Mouse (Mus musculus) ovary, adult 18-20 months (tissue): ENCODE results near the gene Zfpm1.
"Not testable (repeated sequence)": the region's sequence is repeated elsewhere in the genome, so short reads cannot be mapped to it uniquely, and the experiment has no call there.

Experiments
- DNase-seq: peaks from one replicate; pipeline ENCODE4 v3.0.0; 2022; ENCODE audit warnings: low spot score, mixed read lengths

Gene Zfpm1

DNA sequence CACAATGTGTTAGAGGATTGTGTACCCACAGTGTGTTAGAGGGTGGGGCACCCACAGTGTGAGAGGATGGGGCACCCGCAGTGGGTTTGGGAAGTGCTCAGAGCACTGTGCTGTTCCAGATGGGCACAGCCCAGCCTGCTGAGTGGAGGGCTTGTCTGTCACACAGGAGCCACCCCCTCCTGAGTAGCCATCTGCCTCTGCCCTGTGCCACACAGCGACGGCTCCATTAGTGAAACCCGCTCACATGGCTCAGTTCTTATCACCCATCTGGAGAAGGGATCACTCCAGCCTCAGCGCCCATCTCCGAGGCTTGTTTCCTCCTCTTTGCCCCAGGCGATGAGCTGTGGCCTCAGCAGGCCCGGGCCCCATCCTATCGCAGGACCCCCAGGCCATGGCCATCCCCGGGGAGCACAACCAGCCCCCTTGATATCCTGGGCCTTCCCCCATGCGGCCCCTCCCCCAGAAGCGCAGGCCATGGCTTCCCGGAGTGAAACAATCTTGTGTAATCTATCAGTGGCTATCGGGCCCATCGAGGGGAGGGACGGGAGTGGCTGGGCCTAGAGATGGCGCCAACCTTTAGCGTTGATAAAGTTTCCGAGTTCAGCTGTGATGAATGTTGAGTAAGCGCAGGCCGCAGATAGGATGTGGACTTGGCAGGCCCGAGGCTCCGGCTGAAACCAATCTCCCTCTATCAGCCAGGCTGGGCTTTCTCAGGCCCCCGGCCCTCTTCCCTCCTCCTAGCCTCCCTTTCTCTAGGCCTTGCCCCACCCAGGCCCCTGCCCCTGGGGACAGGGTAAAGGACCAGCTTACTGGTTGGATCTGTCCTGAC lies 14.4 kb downstream of the Zfpm1 start:
- DNase-seq = no peak

DNA sequence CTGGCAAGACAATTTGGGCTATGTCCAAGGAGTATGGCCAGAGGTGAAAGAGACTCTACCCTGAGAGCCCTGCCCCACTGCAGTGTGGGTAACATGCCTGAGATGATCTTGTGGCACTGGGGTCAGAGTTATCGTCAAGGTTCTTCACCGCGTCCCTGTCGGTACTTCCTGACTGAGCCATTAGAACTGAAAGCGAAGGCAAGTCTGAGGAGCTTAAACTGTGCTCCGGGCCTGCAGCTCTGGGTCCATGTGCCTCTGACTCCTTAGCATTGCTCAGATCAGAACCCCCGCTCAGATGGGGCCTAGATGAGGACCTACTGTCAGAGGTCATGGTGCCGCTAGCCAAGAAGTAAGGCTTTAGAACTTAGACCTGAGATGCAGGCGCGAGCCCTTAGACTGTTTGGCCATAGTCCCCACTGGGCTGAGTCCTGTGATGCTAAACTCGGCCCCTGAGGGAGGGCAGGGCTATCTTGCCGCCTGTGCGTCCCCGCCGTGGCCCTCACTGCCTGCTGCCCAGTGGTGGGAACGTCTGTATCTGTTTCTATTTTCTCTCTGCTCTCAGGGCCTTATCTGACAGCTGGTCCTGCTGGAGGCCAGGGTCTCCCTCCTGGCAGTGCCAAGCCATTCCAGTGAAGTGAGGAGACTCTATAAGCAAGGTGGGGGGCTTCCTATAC lies 17.8 kb downstream of the Zfpm1 start:
- DNase-seq = no peak

DNA sequence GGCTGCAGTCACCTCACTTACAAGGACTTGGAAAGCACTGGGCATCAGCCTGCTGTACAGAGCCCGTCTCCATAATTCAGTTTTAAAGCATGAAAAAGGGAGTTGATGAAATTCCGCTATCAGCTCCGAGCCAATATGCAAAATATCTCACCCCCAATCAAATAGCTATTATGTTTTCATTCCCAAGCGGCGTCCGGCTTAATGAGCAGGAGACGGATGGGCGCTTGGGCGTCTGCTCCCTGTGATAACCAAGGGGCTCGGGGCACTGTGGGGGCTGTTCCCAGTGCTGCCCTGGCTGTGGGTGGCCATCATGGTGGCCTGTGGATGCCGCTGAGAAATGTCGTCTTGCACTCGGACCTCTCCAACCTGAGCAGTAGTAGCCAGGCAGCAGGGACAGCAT lies 19.1 kb downstream of the Zfpm1 start:
- no peak for DNase-seq

DNA sequence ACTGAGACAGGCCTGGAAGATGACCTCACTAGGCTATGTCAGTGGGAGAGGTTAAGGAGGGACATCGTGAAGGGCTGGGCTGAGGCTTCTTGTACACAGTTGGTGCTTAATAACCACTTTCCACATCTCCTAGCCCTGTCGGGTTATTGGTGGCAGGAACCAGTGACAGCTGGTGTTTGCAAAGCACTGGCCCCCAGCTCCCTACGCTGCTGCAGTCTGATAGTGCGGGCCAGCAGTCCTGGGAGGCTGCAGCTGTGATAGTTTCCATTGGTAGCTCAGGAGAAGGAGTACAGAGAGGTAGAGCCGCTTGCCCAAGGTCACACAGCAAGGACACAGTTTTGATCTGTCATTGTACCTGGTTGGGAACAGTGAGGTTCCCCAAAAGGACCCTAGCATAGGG lies 19.9 kb downstream of the Zfpm1 start:
- DNase-seq = no peak

DNA sequence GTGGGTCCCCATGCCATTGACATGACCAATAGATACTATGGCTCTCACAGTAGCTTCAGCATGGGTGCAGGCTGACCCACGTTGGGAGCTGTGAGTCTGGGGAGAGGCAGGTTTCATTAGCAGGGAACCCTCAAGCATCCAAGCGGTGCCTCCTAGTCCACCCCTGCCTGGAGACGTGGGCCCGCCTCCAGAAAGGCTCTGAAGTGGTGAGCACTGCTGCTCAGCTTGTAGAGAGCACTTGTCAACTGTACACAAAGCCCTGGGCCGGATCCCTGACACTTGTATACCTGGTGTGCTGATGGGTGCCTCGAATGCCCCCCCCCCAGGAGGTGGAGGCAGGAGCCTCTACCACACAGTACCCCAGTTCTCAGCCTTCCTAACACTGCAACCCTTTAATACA lies 21.5 kb downstream of the Zfpm1 start:
- DNase-seq = no peak

DNA sequence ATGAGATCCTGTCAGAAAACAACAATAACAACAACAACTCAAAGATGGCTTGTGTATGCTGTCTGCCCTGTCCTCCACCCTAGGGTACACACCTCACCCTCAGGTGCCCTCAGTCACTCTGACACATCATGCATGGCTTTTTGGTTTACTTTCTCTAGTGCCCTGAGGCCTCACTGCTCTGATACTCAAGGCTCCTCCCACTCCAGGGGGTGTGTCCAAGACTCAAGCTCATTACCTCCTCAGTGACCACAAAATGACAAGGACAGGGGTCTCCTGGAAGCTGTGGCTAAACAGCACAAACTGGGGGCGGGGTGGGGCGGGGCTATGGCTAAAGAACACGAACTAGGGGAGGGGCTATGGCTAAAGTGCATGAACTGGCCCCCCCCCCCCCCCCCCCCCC lies 22.1 kb downstream of the Zfpm1 start:
- DNase-seq = no peak

DNA sequence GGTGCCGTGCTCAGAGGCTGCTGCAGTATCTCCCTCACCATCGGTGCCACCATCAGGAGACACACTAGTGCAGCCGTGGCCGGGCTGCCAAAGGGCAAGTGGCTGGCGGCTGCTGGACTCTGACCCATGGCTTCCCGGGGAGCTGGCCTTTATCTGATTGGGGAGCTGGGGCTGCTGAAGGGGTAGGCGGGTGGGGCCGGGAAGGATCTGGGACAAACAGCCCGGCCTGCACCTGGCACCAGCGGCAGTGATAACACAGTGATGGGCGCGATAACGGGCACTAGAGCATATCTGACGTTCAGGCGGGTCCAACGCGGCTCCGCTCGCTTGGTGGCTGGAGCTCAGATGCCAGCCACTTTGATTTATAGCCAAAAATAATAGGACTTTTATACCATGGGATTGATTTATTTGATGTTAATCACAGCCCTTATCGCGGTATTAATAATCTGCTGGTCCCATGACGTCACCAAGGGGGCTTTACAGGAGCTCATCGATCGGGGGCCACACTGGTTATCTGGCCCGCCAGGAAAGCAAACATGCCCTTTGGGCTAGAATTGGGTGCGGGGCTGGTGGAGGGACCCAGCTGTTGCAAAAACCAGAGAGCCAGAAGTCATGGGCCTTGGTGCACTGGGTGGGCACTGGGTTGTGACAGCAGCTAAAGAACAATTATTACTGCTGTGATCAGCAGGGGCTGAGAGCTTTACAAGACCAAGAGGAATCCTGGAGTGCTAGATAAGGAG lies 24.9 kb downstream of the Zfpm1 start:
- no peak for DNase-seq

DNA sequence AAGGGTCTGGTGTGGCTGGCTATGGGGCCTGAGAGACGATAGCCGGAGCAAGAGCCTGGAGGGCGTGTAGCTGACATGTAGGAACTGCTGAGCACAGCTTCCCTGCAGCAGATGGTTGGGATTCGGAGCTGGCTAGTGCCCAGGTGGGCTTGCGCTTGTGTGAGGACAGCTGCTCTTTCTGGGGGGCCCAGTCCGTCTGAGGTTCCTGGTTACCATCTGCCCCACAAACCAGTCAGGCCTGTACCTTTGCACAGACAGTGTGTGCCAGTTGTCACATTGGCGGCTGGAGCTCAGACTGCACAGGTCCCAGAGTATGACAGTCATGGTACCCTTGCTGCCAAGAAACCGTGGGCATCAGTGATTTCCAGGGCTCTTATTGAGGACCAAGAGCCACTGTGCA lies 25.9 kb downstream of the Zfpm1 start:
- no peak for DNase-seq

DNA sequence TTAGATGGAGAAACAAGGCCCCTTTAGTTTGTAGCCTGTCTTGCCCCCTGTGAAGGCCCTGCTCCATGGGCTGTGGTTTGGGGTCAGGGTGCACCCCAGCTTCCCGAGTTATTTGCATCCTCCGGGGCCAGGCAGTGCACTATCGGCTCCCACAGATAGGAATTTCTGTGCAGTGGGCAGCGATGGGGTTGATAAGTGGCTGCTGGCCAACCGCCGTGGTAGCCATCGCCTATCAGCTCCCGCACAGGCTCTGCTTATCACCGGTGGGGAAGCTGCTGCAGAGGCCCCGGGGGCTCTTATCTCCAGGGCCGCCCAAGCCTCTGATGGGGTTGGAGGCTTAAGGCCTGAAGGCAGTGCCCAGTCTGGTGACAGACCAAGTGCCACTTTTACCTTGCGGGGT lies 27.3 kb downstream of the Zfpm1 start:
- DNase-seq = no peak

DNA sequence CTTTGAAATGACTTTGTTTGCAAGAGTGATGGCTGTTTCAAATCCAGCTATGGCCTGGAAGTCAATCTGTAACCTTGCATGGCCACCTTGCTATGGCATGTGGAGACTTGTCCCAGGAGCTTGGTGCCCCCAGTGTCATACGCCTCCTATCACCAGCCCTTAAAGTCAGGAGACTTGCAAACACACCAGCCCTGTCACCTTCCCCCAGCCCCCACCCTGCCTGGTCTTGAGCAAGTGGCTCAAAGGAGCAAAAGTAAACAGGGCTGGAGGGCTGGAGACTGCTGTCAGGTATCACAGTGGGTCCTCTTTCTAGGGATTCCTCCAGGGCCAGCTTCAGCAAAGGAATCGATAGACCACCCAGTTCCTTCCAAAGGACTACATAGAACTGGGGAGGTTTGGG lies 29.2 kb downstream of the Zfpm1 start:
- no peak for DNase-seq

DNA sequence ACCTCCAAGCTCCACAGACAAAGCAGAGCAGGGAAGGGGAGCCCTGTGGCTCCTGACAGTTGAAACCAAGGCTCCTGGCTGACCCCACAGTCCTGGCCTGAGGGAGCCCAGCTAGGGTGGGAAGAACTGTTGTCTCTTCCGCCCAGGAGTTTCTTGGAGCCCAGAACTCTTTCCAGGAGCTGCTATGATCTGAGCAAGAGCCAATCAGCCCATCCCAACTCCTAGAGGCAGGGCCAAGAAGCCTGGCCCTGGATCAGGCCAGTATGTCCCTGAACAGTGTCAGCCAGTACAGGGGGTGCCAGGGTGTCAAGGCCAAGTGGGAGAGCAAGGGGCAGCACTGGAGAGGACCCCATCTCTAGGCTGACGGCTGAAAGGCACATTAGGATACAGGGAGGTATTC lies 30.6 kb downstream of the Zfpm1 start:
- no peak for DNase-seq

DNA sequence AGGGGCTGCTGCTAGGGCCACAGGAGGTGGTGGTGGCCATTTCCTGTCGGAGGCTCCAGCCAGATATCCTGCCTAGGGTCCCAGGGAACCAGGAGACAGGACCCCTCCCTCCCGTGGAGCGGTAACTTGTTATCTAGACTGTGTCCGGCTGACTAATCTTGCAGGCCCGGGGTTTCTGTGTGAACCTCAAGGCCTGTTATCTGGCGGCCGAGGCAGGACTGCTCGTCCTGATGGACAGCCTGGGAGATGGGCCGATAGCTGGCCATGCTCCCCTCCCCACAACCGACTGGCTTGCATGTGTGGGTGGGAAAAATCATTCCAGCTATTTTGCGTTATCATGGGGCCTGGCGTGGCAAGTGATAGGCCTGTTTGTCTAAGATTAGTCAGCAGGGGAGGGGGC lies 31.4 kb downstream of the Zfpm1 start:
- DNase-seq = no peak

DNA sequence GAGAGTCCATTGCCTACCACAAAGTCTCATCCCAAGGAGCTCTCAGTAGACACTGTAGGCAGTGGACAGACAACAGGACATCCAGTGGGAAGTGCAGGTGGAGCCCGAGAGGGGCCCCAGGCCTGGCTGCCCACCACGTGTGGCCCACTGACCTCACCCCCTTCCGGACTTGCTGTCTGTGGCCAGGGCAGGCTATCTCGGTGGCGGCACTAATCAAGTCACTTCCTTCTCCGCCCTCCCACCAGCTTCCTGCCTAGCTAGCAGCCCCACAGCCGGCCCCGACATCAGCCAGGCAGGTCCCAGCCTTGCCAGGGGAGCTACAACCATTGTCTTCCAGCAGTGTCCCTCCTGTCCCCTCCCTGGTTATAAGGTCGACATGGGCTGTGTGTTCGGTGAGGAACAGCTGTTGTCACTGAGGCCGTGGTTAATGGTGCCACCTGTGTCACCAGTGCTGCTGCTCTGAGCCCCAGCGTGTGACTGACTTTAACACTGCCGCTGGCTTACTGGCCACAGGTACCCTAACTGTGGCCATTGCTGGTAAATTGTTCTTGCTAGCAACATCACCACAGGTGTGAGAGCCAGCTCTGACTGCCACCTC lies 33.1 kb downstream of the Zfpm1 start:
- no peak for DNase-seq

DNA sequence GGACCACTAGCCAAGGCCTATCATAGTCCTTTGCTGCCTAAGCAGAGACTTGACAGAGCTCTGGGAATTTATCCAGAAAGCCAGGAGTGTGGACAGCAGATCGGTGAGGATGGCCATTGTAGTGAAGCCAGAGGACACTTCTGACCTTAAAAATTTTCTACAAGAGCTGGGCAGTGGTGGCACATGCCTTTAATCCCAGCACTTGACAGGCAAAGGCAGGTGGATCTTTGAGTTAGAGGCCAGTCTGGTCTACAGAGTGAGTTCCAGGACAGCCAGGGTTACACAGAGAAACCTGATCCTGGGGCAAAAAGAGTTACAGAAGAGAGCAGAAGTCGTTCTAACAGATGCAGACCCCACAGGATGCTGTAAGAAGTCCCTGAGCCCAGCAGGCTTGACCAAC lies 34.5 kb downstream of the Zfpm1 start:
- no peak for DNase-seq

DNA sequence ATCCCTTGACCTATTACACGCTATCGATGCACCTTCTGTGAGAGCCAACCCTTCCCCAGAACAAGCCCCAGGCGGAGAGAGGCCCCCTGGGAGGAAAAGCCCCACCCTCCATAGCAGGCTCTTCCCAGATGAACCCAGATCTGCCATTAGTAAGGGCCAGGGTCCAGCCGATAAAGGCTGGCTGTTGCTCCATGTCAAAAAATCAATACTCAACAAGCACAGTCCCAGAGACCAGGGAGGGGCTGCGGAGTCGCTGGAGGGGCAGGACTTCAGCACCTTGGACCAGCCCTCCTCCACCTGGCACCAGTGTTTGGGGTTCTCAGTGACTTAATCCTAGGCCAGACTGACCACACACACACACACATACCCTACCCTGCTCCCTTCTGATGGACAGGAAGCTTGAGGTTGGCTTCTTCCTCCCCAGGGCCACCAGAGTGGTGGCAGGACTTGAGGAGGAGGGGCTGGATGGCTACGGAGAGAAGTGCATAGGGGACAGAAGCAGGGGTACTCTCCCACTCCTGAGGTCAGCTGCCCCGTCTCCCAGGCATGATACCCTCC lies 36.1 kb downstream of the Zfpm1 start:
- no peak for DNase-seq

DNA sequence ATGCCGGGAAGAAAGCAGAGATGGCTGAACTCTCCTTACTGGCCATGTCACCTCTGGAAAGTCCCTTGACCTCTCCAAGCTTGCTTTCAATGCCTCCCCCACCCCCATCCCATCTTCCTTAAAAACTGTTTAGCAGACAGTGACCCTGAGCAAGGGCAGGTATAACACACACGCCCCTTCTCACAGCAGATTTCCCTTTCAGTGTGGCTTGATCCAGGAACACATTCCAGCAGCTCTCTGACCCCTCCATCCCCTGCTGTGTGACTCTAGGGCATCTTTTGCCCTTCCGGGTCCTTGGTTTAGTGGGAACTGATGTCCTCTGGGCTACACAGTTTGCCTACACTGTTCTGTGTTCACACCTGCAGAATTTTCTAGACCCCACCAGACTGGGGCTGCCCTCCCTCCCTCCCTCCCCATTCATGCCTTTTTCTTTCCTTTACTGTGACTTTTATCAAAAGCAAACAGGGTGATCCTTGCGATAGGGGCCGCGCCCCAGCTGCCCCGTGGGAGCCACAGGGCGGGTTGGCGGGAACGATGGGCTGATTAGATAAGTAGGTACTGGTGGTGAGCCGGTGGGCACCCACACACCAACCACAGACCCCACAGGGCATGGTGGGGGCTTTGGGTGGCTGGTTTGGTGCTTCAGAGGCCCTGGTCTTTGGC lies 37.2 kb downstream of the Zfpm1 start:
- DNase-seq = no peak

DNA sequence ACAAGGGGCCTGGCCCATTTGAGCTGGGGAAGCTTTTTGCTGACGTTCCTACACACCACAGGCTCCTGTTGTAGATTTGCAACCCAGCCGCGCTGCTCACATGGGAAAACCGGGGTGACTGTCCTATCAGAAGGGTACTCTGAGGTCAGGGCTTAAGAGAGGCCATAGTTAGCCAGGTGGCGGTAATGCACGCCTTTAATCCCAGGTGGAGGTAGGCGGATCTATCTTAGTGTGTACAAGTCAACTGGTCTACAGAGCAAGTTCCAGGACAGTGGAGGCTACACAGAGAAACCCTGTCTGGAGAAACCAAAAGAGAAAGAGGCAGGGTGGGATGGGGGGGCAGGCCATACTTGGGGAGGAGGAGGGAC lies 37.8 kb downstream of the Zfpm1 start:
- DNase-seq = no peak

DNA sequence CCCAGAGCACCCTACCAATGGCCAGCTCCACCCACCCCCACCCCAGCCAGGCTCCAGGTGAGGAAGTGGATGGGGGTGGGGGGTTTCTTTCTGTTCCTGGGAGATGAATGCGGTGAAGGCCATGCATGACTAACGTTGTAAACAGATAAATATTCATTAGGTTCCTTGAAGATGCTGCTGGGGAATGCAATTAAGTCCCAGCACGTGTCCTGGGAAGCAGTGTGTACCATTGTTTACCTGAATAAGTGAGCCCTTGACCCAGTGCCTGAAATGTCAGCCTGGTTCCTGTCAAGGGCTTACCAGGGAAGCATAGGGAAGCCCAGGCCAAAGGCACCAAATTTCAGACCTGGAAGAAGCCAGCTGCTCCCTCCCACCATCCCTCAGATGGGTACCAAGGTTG lies 38.6 kb downstream of the Zfpm1 start:
- no peak for DNase-seq

DNA sequence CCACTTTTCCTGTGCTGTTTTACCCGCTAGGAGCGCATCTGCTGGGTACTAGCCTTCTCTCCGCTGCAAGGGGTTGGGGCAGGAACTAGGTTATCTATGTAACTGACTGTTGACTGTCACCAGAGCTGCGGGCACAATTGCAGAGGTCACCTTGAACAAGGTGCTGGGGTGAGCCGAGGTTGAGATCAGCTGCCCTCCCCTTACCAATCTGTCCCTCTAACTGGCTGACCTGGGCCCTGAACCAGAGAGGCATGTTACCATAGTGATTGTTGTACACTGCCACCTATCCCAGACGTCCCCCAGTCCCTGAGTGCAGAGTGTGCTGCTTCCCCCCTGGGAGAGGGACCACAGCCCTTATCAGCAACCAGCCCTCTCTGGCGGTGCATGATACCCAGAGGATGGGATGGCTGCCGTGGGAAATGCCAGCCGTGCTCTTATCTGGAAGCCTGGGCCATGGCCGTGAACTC lies 39.5 kb downstream of the Zfpm1 start:
- DNase-seq = no peak

DNA sequence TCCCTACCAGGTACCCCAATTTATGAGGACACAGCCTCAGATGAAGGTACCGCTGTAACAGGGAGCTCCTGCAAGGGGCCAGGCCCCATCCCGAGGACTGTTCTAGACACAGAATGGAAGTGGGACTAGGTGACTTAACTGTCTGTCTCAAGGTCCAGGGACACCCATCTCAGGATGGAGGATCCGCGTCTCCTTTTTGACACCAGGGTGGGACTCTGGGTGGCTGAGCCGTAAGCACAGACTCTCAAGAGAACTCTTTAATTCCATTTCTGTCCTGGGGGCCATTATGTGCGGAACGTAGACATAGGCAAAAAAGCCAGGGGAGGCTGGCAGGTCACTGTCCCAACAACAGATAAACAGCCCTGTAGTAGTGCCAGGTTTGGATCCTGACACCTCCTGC lies 40.2 kb downstream of the Zfpm1 start:
- DNase-seq = no peak

DNA sequence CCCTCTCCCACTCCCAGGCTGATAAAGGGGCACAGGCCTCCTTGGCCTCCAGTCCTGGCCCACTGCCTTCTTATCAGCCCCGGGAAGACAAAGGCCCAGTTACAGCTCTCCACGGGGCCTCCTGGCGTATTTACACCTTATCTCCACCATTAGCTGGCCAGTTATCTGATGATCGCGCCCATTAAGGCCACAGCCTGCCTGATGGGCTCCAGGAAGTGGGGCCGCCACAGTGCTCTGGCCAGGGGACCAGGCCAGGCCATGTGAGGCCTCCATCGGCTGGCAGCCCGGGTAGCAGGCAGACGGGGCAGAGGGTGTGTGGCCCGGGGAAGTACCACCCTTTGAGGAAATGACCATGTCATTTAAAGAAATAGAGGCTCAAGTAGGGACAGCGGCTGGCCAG lies 40.9 kb downstream of the Zfpm1 start:
- DNase-seq = no peak

DNA sequence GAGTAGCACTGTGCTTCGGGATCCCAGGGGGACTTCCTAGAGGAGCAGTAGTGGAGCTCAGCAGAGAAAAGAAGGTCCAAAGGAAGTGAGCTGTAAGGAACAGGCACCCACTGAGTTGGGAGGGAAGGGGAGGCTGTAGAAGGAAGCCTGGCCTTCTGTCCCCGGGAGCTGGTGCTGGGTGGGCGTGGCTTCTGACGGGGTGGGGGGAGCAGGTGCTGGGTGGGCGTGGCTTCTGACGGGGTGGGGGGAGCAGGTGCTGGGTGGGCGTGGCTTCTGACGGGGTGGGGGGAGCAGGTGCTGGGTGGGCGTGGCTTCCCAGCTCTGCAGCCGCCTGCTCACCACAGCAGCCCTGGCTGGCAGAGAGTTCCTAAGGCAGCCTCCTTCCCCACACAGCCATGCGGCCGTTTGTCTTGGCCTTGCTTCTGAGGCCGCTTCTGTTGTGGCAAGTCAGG lies 42.0 kb downstream of the Zfpm1 start:
- DNase-seq = not testable (repeated sequence)
